Mouse (Mus musculus) urinary bladder, postnatal 4 days (tissue): ENCODE results near the gene Pak3.
"Not testable (repeated sequence)": the region's sequence is repeated elsewhere in the genome, so short reads cannot be mapped to it uniquely, and the experiment has no call there.

Experiments
- DNase-seq, 2 experiments: peaks; one replicate each; pipeline ENCODE4 v3.0.0; 2021 to 2022; ENCODE audit warnings: low spot score in 2 of 2

Gene Pak3

GRCm38 (mm10) chrX:143518168-143518901, at the start of gene Pak3:
Gene Pak3, plus strand, starts transcription at chrX:143518591.
- peak in 1 of 2 experiments; percentile 59 for DNase-seq

- peak; percentile 100 for DNase-seq
Measured at GRCm38 (mm10) chrX:143482866-143483265, 35.5 kb upstream of the Pak3 start.

GRCm38 (mm10) chrX:143501053-143501695, 17.2 kb upstream of the Pak3 start:
- DNase-seq, result no peak

- DNase-seq, result no peak
Measured at GRCm38 (mm10) chrX:143501776-143502365, 16.5 kb upstream of the Pak3 start.

GRCm38 (mm10) chrX:143518917-143519316, 526 bp downstream of the Pak3 start:
- DNase-seq, result no peak

GRCm38 (mm10) chrX:143519454-143519853, 1.1 kb downstream of the Pak3 start:
- DNase-seq, result not testable (repeated sequence)

- no peak for DNase-seq
Measured at GRCm38 (mm10) chrX:143520195-143520594, 1.8 kb downstream of the Pak3 start.

- no peak for DNase-seq
Measured at GRCm38 (mm10) chrX:143532331-143532730, 13.9 kb downstream of the Pak3 start.

GRCm38 (mm10) chrX:143533574-143533973, 15.2 kb downstream of the Pak3 start:
- DNase-seq, result no peak

- DNase-seq, result no peak
Measured at GRCm38 (mm10) chrX:143542756-143543155, 24.4 kb downstream of the Pak3 start.

- DNase-seq, result peak in 1 of 2 experiments; percentile 15
Measured at GRCm38 (mm10) chrX:143543186-143543793, 24.9 kb downstream of the Pak3 start.

- DNase-seq, result no peak
Measured at GRCm38 (mm10) chrX:143573691-143574090, 55.3 kb downstream of the Pak3 start.

GRCm38 (mm10) chrX:143579925-143580324, 61.5 kb downstream of the Pak3 start:
- no peak for DNase-seq

- no peak for DNase-seq
Measured at GRCm38 (mm10) chrX:143580458-143580959, 62.1 kb downstream of the Pak3 start.

- no peak for DNase-seq
Measured at GRCm38 (mm10) chrX:143606877-143607449, 88.6 kb downstream of the Pak3 start.

- DNase-seq, result no peak
Measured at GRCm38 (mm10) chrX:143618734-143619133, 100.3 kb downstream of the Pak3 start.

- DNase-seq, result no peak
Measured at GRCm38 (mm10) chrX:143627767-143628166, 109.4 kb downstream of the Pak3 start.

- no peak for DNase-seq
Measured at GRCm38 (mm10) chrX:143643936-143644335, 125.5 kb downstream of the Pak3 start.

GRCm38 (mm10) chrX:143644807-143645206, 126.4 kb downstream of the Pak3 start:
- no peak for DNase-seq

GRCm38 (mm10) chrX:143654308-143655176, 136.2 kb downstream of the Pak3 start:
- DNase-seq, result no peak

GRCm38 (mm10) chrX:143655177-143655492, 136.7 kb downstream of the Pak3 start:
- no peak for DNase-seq
